Mouse (Mus musculus) embryonic facial prominence, embryonic 12.5 days (tissue): ENCODE measurements around the gene Tnnt3. TPM values are rescaled to one million over a fixed set of nuclear protein-coding genes. Genes with fewer than 3 reads are reported as not detected.
A peak's percentile ranks its signal among the peaks of the same experiment; 100 is the strongest.

ENCODE experiments used
- ATAC-seq: fragments of 200-750 bp; cut with Nextera tagmentation; 2 replicates; pipeline ENCODE4 v1.8.0; 2017; ENCODE audit not compliant: insufficient number of reproducible peaks, insufficient read depth, low FRiP score, low TSS enrichment
- H3K27ac ChIP-seq: fragments of 300-500 bp; sonication (generic); 2 replicates; pipeline ENCODE4 v1.5.1; 2016; ENCODE audit warnings: mild to moderate bottlenecking
- H3K27me3 ChIP-seq: fragments of 300-500 bp; sonication (generic); 2 replicates; pipeline ENCODE4 v1.6.1; 2016; ENCODE audit warnings: mild to moderate bottlenecking, moderate library complexity
- H3K36me3 ChIP-seq: fragments of 300-500 bp; sonication (generic); 2 replicates; pipeline ENCODE4 v1.6.1; 2016; ENCODE audit warnings: mild to moderate bottlenecking
- H3K4me1 ChIP-seq: fragments of 300-500 bp; sonication (generic); 2 replicates; pipeline ENCODE4 v1.6.1; 2016
- H3K4me2 ChIP-seq: fragments of 300-500 bp; sonication (generic); replicated peaks from 2 replicates; pipeline ENCODE4 v1.6.1; 2016; ENCODE audit warnings: mild to moderate bottlenecking, moderate library complexity
- H3K4me3 ChIP-seq: fragments of 300-500 bp; sonication (generic); 2 replicates; pipeline ENCODE4 v1.5.1; 2016; ENCODE audit warnings: mild to moderate bottlenecking
- H3K9ac ChIP-seq: fragments of 300-500 bp; sonication (generic); 2 replicates; pipeline ENCODE4 v1.6.1; 2016; ENCODE audit warnings: mild to moderate bottlenecking, moderate library complexity
- H3K9me3 ChIP-seq: fragments of 300-500 bp; sonication (generic); 2 replicates; pipeline ENCODE4 v1.6.1; 2016; ENCODE audit warnings: mild to moderate bottlenecking, moderate library complexity
- WGBS: fragments of 180-500 bp; shearing (Covaris S2); methylation state at CpG from one replicate; pipeline ENCODE4 v1.1.7; 2016; 5-methylcytosine and 5-hydroxymethylcytosine counted together
- polyA plus RNA-seq: library from polyadenylated mRNA; unstranded; fragments of >200 nt; fragmentation: Nextera tagmentation; extraction: Ambion mirVana; gene quantifications from 2 replicates; pipeline ENCODE4 v1.2.1, GENCODE M21; 2016

Tnnt3 gene
- polyA plus RNA-seq, 1 experiment from 2014 or later = 6.9 TPM

DNA sequence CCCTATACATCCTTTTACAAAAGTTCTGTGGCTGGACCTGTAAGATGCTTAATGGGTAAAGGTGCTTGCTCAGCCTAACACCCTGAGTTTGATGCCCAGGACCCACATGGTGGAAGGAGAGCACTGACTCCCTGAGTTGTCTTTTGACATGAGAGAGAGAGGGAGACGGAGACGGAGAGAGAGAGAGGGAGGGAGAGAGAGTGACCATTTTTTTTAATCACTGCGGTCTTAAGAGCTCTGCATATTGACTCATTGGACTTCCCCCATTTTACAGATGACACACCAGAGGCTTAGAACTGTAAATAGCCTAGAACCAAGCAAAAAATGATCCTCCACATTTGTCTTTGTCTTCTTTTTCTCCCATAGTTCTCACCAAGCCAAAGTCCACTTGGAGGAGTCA is 10.6 kb upstream of the Tnnt3 start:
- no peak for ATAC-seq
- H3K4me3 ChIP-seq = no peak overlapping the region
- no peak overlapping the region; the same call in 1 of the 2 replicates for H3K9ac ChIP-seq
- peak overlapping the region; percentile 96 for H3K27ac ChIP-seq
- H3K4me2 ChIP-seq = no peak overlapping the region
- peaks cover 48% of the 10 kb centered on the region for H3K4me1 ChIP-seq
- no peaks in the 10 kb centered on the region for H3K9me3 ChIP-seq
- H3K27me3 ChIP-seq = no peaks in the 10 kb centered on the region
- peaks cover 24% of the 10 kb centered on the region for H3K36me3 ChIP-seq
- WGBS = 77% methylated on average over 3 of the region's 3 CpGs

- Histone ChIP-seq H3K9ac (no peak overlapping the region), H3K9me3 (no peaks in the 10 kb centered on the region), H3K4me2 (no peak overlapping the region), H3K36me3 (peaks cover 18% of the 10 kb centered on the region; the same call in 1 of the 2 replicates), H3K4me3 (no peak overlapping the region), H3K27me3 (no peaks in the 10 kb centered on the region), H3K4me1 (peaks cover 2% of the 10 kb centered on the region; the same call in 1 of the 2 replicates), H3K27ac (0 out of 2 replicates have a peak overlapping the region, but pooled peaks have one; percentile 17)
- 76% methylated on average over 8 of the region's 8 CpGs for WGBS
- ATAC-seq = no peak; the same call in 1 of the 2 replicates
These were observed 5.1 kb upstream of the Tnnt3 start for GRCm38 (mm10) chr7:142493535-142493934.

GRCm38 (mm10) chr7:142496158-142496557 is 2.5 kb upstream of the Tnnt3 start:
- Histone ChIP-seq H3K4me3 (no peak overlapping the region), H3K4me2 (no peak overlapping the region), H3K27ac (no peak overlapping the region), H3K9me3 (no peaks in the 10 kb centered on the region), H3K4me1 (no peaks in the 10 kb centered on the region), H3K36me3 (0 out of 2 replicates have a peak, but pooled peaks cover 6% of the 10 kb centered on the region), H3K27me3 (no peaks in the 10 kb centered on the region), H3K9ac (no peak overlapping the region)
- WGBS = 83% methylated on average over 3 of the region's 3 CpGs
- ATAC-seq = no peak

DNA sequence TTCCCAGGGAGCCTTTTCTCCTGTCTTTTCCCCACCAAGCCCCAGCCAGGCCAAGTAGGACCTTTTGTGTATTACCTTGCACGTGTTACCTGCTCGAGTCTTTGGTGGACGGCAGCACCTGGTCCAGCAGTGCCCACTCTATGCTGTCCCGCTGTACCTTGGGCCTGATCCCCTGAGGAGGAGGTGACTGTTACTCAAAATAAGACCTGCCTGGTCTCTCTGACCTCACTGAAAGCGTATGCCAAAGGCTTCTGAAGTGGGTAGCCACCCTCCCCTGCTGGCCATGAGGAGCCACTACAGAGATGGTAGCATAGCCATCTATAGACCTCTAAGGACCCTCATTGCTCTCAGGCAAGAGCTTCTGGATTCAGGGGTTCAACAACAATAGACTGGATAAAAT is 1.8 kb upstream of the Tnnt3 start:
- Histone ChIP-seq H3K27ac (no peak overlapping the region), H3K4me2 (no peak overlapping the region), H3K9me3 (no peaks in the 10 kb centered on the region), H3K4me1 (no peaks in the 10 kb centered on the region), H3K27me3 (no peaks in the 10 kb centered on the region), H3K4me3 (no peak overlapping the region), H3K36me3 (0 out of 2 replicates have a peak, but pooled peaks cover 5% of the 10 kb centered on the region), H3K9ac (no peak overlapping the region)
- no peak for ATAC-seq
- 85% methylated on average over 5 of the region's 5 CpGs for WGBS

GRCm38 (mm10) chr7:142497775-142498174 is 861 bp upstream of the Tnnt3 start:
- no peak overlapping the region for H3K4me2 ChIP-seq
- H3K9me3 ChIP-seq = no peaks in the 10 kb centered on the region
- H3K4me3 ChIP-seq = no peak overlapping the region
- H3K27ac ChIP-seq = no peak overlapping the region
- ATAC-seq = no peak
- no peak overlapping the region for H3K9ac ChIP-seq
- WGBS = 95% methylated on average over 2 of the region's 2 CpGs
- no peaks in the 10 kb centered on the region for H3K4me1 ChIP-seq
- no peaks in the 10 kb centered on the region for H3K27me3 ChIP-seq
- 0 out of 2 replicates have a peak, but pooled peaks cover 3% of the 10 kb centered on the region for H3K36me3 ChIP-seq

- Histone ChIP-seq H3K9ac (no peak overlapping the region), H3K27ac (no peak overlapping the region)
- 50% methylated on average over 5 of the region's 5 CpGs for WGBS
These were observed 530 bp downstream of the Tnnt3 start for GRCm38 (mm10) chr7:142499010-142499721.

GRCm38 (mm10) chr7:142500032-142500431 is 1.4 kb downstream of the Tnnt3 start:
- H3K4me1 ChIP-seq = no peaks in the 10 kb centered on the region
- no peak for ATAC-seq
- H3K4me2 ChIP-seq = no peak overlapping the region
- no peak overlapping the region for H3K4me3 ChIP-seq
- H3K9ac ChIP-seq = no peak overlapping the region
- 91% methylated on average over 1 of the region's 1 CpGs for WGBS
- no peaks in the 10 kb centered on the region for H3K27me3 ChIP-seq
- no peaks in the 10 kb centered on the region for H3K9me3 ChIP-seq
- H3K27ac ChIP-seq = no peak overlapping the region
- H3K36me3 ChIP-seq = no peaks in the 10 kb centered on the region

More at GRCm38 (mm10) chr7:142499010-142499721, 530 bp downstream of the Tnnt3 start:
- Histone ChIP-seq H3K4me3 (no peak overlapping the region), H3K4me1 (no peaks in the 10 kb centered on the region), H3K27me3 (no peaks in the 10 kb centered on the region), H3K9me3 (no peaks in the 10 kb centered on the region), H3K36me3 (0 out of 2 replicates have a peak, but pooled peaks cover 2% of the 10 kb centered on the region), H3K4me2 (no peak overlapping the region)
- no peak for ATAC-seq

DNA sequence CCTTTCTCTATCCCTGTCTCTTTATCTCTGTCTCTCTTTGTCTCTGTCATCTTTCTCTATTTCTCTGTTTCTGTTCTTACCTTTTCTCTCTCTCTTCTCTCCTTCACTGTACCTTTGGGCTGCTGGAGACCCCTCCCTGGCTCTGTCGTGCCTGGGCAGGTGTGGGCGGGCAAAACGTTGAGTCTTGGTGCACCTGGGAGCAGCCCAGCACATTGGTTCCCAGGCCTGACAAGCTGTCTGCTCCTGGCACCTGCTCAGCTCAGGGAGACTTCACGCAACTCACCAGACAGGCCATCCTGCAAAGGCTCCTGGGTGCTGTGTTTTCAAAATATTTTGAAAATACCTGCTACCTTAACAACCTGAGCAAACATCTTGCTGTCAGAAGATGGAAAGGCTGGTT is 4.6 kb downstream of the Tnnt3 start:
- peaks cover 30% of the 10 kb centered on the region for H3K4me1 ChIP-seq
- no peaks in the 10 kb centered on the region for H3K9me3 ChIP-seq
- H3K27ac ChIP-seq = no peak overlapping the region
- H3K27me3 ChIP-seq = no peaks in the 10 kb centered on the region
- H3K4me3 ChIP-seq = no peak overlapping the region
- ATAC-seq = no peak
- H3K9ac ChIP-seq = no peak overlapping the region
- H3K4me2 ChIP-seq = no peak overlapping the region
- H3K36me3 ChIP-seq = no peaks in the 10 kb centered on the region
- WGBS = 79% methylated on average over 4 of the region's 4 CpGs

- Histone ChIP-seq H3K27ac (peak overlapping the region; percentile 73), H3K4me2 (no peak overlapping the region)
These were observed 7.3 kb downstream of the Tnnt3 start for GRCm38 (mm10) chr7:142505942-142506341.

GRCm38 (mm10) chr7:142506501-142506900 is 7.9 kb downstream of the Tnnt3 start:
- Histone ChIP-seq H3K4me2 (no peak overlapping the region), H3K9ac (peak overlapping the region; percentile 12; the same call in 1 of the 2 replicates), H3K27me3 (no peaks in the 10 kb centered on the region), H3K27ac (peak overlapping the region; percentile 73), H3K36me3 (no peaks in the 10 kb centered on the region), H3K9me3 (no peaks in the 10 kb centered on the region), H3K4me1 (peaks cover 47% of the 10 kb centered on the region), H3K4me3 (no peak overlapping the region)
- WGBS = 37% methylated on average over 4 of the region's 4 CpGs
- ATAC-seq = 0 out of 2 replicates have a peak, but pooled peaks have one; percentile 5

More at GRCm38 (mm10) chr7:142505942-142506341, 7.3 kb downstream of the Tnnt3 start:
- H3K9ac ChIP-seq = peak overlapping the region; percentile 12; the same call in 1 of the 2 replicates
- H3K36me3 ChIP-seq = no peaks in the 10 kb centered on the region
- no peak overlapping the region for H3K4me3 ChIP-seq
- WGBS = 18% methylated on average over 2 of the region's 2 CpGs
- ATAC-seq = peak; percentile 45
- H3K9me3 ChIP-seq = no peaks in the 10 kb centered on the region
- H3K4me1 ChIP-seq = peaks cover 45% of the 10 kb centered on the region
- no peaks in the 10 kb centered on the region for H3K27me3 ChIP-seq

DNA sequence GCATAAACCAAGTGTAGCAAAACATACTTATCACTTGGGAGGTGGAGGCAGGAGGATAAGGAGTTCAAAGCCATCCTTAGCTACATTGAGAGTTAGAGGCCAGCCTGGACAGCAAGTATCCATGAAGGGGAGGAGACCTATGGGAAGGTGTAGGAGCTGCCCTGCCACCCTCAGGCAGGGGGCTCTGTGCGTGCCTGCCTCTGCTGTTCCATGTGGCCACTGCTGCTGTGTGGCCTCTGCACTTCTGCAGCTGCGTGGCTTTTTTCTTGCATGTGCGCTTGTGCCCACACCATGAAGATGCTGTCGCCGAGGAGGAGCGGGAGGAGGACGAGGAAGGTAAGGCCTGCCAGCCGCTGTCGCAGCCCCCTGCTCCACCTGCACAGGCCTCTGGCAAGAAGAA is 8.8 kb downstream of the Tnnt3 start:
- peaks cover 47% of the 10 kb centered on the region for H3K4me1 ChIP-seq
- no peaks in the 10 kb centered on the region for H3K9me3 ChIP-seq
- H3K9ac ChIP-seq = no peak overlapping the region
- H3K27ac ChIP-seq = no peak overlapping the region
- 91% methylated on average over 9 of the region's 9 CpGs for WGBS
- no peaks in the 10 kb centered on the region for H3K36me3 ChIP-seq
- no peak overlapping the region for H3K4me2 ChIP-seq
- no peak overlapping the region for H3K4me3 ChIP-seq
- ATAC-seq = no peak
- H3K27me3 ChIP-seq = no peaks in the 10 kb centered on the region

DNA sequence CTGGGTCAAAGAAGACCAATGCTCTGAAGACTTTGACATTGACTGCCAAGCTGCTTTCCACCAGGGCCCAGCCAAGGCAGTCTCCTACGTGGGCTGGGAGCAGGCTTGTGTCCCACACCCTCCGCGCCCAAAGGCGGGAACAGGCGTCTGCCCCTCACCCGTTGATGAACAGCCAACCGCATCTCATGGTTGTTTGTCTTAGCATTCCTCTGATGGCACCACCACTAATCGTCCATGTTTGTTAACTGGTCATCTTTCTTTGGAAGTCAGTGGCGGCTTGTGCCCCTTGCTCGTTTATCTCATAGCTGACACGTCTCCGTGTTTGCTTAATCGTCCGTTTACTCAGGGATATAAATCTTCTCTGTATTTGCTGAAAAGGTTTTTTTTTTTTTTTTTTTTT is 10.9 kb downstream of the Tnnt3 start:
- Histone ChIP-seq H3K4me1 (peaks cover 47% of the 10 kb centered on the region), H3K27me3 (no peaks in the 10 kb centered on the region), H3K4me3 (no peak overlapping the region), H3K4me2 (no peak overlapping the region), H3K27ac (peak overlapping the region; percentile 99), H3K9ac (no peak overlapping the region), H3K9me3 (no peaks in the 10 kb centered on the region), H3K36me3 (no peaks in the 10 kb centered on the region)
- 30% methylated on average over 14 of the region's 14 CpGs for WGBS
- ATAC-seq = no peak
